Mouse (Mus musculus): ENCODE measurements around the gene Olfr545. TPM values are rescaled to one million over a fixed set of nuclear protein-coding genes. Genes with fewer than 3 reads are reported as not detected.

Olfr545 gene
- 0.20 TPM in 1 of 2 replicates, not detected in the other for polyA plus RNA-seq (2014; fragmentation: Nextera tagmentation; extraction: Ambion mirVana)

GRCm38 (mm10) chr7:102499473-102499872, at the start of gene Olfr545:
TSS of gene Olfr545 (minus strand) at chr7:102499573.
- H3K27ac ChIP-seq (replicated peaks; ENCODE audit: low read depth, low read length), result no peak within 1 kb of the TSS
- DNase-seq (no peak), ATAC-seq (ENCODE audit: low FRiP score, low TSS enrichment) (no peak)
- no peaks in the 10 kb centered on the region for H3K27me3 ChIP-seq (ENCODE audit: control insufficient read depth, insufficient read depth, low read length)
- no peaks in the 10 kb centered on the region for H3K36me3 ChIP-seq (ENCODE audit: control insufficient read depth, insufficient read depth, low read length)
- WGBS, result 75% methylated on average over 3 of the region's 3 CpGs
- H3K4me1 ChIP-seq (ENCODE audit: control insufficient read depth, insufficient read depth, low read length), result no peaks in the 10 kb centered on the region
- no peaks in the 10 kb centered on the region for H3K9me3 ChIP-seq (ENCODE audit: control insufficient read depth, low read length)
- H3K4me3 ChIP-seq (replicated peaks; ENCODE audit: low read depth, low read length), result no peak within 1 kb of the TSS
- H3K9ac ChIP-seq (replicated peaks; ENCODE audit: low read length), result no peak within 1 kb of the TSS
- H3K4me2 ChIP-seq (ENCODE audit: low read length), result no peak within 1 kb of the TSS

GRCm38 (mm10) chr7:102541251-102541650, 41.9 kb upstream of the Olfr545 start:
- DNase-seq (no peak), ATAC-seq (ENCODE audit: low FRiP score, low TSS enrichment) (no peak)
- Histone ChIP-seq H3K4me1 (ENCODE audit: control insufficient read depth, insufficient read depth, low read length) (no peaks in the 10 kb centered on the region), H3K36me3 (ENCODE audit: control insufficient read depth, insufficient read depth, low read length) (no peaks in the 10 kb centered on the region), H3K4me3 (replicated peaks; ENCODE audit: low read depth, low read length) (no peak overlapping the region), H3K27ac (replicated peaks; ENCODE audit: low read depth, low read length) (no peak overlapping the region), H3K27me3 (ENCODE audit: control insufficient read depth, insufficient read depth, low read length) (no peaks in the 10 kb centered on the region), H3K4me2 (ENCODE audit: low read length) (no peak overlapping the region), H3K9me3 (ENCODE audit: control insufficient read depth, low read length) (no peaks in the 10 kb centered on the region), H3K9ac (replicated peaks; ENCODE audit: low read length) (no peak overlapping the region)
- WGBS, result 70% methylated on average over 3 of the region's 3 CpGs

GRCm38 (mm10) chr7:102540596-102540995, 41.2 kb upstream of the Olfr545 start, which contains the start of gene Olfr548-ps1:
TSS of gene Olfr548-ps1 (plus strand) at chr7:102540896.
- no peaks in the 10 kb centered on the region for H3K27me3 ChIP-seq (ENCODE audit: control insufficient read depth, insufficient read depth, low read length)
- WGBS, result 88% methylated on average over 2 of the region's 2 CpGs

GRCm38 (mm10) chr7:102534449-102534848, 35.1 kb upstream of the Olfr545 start, which contains the start of gene Olfr547:
TSS of gene Olfr547 (plus strand) at chr7:102534749.
- WGBS, result 83% methylated on average over 1 of the region's 1 CpGs
- Histone ChIP-seq H3K4me1 (ENCODE audit: control insufficient read depth, insufficient read depth, low read length) (no peaks in the 10 kb centered on the region), H3K4me2 (ENCODE audit: low read length) (no peak within 1 kb of the TSS), H3K36me3 (ENCODE audit: control insufficient read depth, insufficient read depth, low read length) (no peaks in the 10 kb centered on the region), H3K9me3 (ENCODE audit: control insufficient read depth, low read length) (no peaks in the 10 kb centered on the region), H3K27ac (replicated peaks; ENCODE audit: low read depth, low read length) (no peak within 1 kb of the TSS), H3K9ac (replicated peaks; ENCODE audit: low read length) (no peak within 1 kb of the TSS), H3K4me3 (replicated peaks; ENCODE audit: low read depth, low read length) (no peak within 1 kb of the TSS), H3K27me3 (ENCODE audit: control insufficient read depth, insufficient read depth, low read length) (no peaks in the 10 kb centered on the region)
- DNase-seq, result no peak
- ATAC-seq (ENCODE audit: low FRiP score, low TSS enrichment), result no peak

More at GRCm38 (mm10) chr7:102540596-102540995, 41.2 kb upstream of the Olfr545 start, which contains the start of gene Olfr548-ps1:
- H3K9ac ChIP-seq (replicated peaks; ENCODE audit: low read length), result no peak within 1 kb of the TSS
- no peak for ATAC-seq (ENCODE audit: low FRiP score, low TSS enrichment)
- H3K4me2 ChIP-seq (ENCODE audit: low read length), result no peak within 1 kb of the TSS
- H3K27ac ChIP-seq (replicated peaks; ENCODE audit: low read depth, low read length), result no peak within 1 kb of the TSS
- no peak within 1 kb of the TSS for H3K4me3 ChIP-seq (replicated peaks; ENCODE audit: low read depth, low read length)
- no peaks in the 10 kb centered on the region for H3K9me3 ChIP-seq (ENCODE audit: control insufficient read depth, low read length)
- no peaks in the 10 kb centered on the region for H3K4me1 ChIP-seq (ENCODE audit: control insufficient read depth, insufficient read depth, low read length)
- no peaks in the 10 kb centered on the region for H3K36me3 ChIP-seq (ENCODE audit: control insufficient read depth, insufficient read depth, low read length)
- no peak for DNase-seq

- WGBS, result 93% methylated on average over 1 of the region's 1 CpGs
- H3K27me3 ChIP-seq (ENCODE audit: control insufficient read depth, insufficient read depth, low read length), result no peaks in the 10 kb centered on the region
- H3K9me3 ChIP-seq (ENCODE audit: control insufficient read depth, low read length), result no peaks in the 10 kb centered on the region
- H3K27ac ChIP-seq (replicated peaks; ENCODE audit: low read depth, low read length), result no peak overlapping the region
- no peak overlapping the region for H3K9ac ChIP-seq (replicated peaks; ENCODE audit: low read length)
- no peaks in the 10 kb centered on the region for H3K36me3 ChIP-seq (ENCODE audit: control insufficient read depth, insufficient read depth, low read length)
- no peak for ATAC-seq (ENCODE audit: low FRiP score, low TSS enrichment)
- no peak overlapping the region for H3K4me3 ChIP-seq (replicated peaks; ENCODE audit: low read depth, low read length)
- DNase-seq, result no peak
- H3K4me1 ChIP-seq (ENCODE audit: control insufficient read depth, insufficient read depth, low read length), result no peaks in the 10 kb centered on the region
- no peak overlapping the region for H3K4me2 ChIP-seq (ENCODE audit: low read length)
These were observed 29.7 kb upstream of the Olfr545 start for GRCm38 (mm10) chr7:102529052-102529451.

- Histone ChIP-seq H3K9ac (replicated peaks; ENCODE audit: low read length) (no peak overlapping the region), H3K4me3 (replicated peaks; ENCODE audit: low read depth, low read length) (no peak overlapping the region), H3K4me2 (ENCODE audit: low read length) (no peak overlapping the region), H3K36me3 (ENCODE audit: control insufficient read depth, insufficient read depth, low read length) (no peaks in the 10 kb centered on the region), H3K27me3 (ENCODE audit: control insufficient read depth, insufficient read depth, low read length) (no peaks in the 10 kb centered on the region), H3K9me3 (ENCODE audit: control insufficient read depth, low read length) (no peaks in the 10 kb centered on the region), H3K27ac (replicated peaks; ENCODE audit: low read depth, low read length) (no peak overlapping the region), H3K4me1 (ENCODE audit: control insufficient read depth, insufficient read depth, low read length) (0 out of 2 replicates have a peak, but pooled peaks cover 3% of the 10 kb centered on the region)
- ATAC-seq (ENCODE audit: low FRiP score, low TSS enrichment), result no peak
- DNase-seq, result peak; percentile 31
- WGBS, result 75% methylated on average over 2 of the region's 2 CpGs
These were observed 17.6 kb upstream of the Olfr545 start for GRCm38 (mm10) chr7:102517051-102517335.

GRCm38 (mm10) chr7:102516261-102517050, 17.1 kb upstream of the Olfr545 start:
- no peak overlapping the region for H3K4me2 ChIP-seq (ENCODE audit: low read length)
- peak; percentile 45 for DNase-seq
- no peak for ATAC-seq (ENCODE audit: low FRiP score, low TSS enrichment)
- 0 out of 2 replicates have a peak, but pooled peaks cover 3% of the 10 kb centered on the region for H3K4me1 ChIP-seq (ENCODE audit: control insufficient read depth, insufficient read depth, low read length)
- WGBS, result 76% methylated on average over 10 of the region's 10 CpGs
- no peak overlapping the region for H3K4me3 ChIP-seq (replicated peaks; ENCODE audit: low read depth, low read length)
- no peaks in the 10 kb centered on the region for H3K27me3 ChIP-seq (ENCODE audit: control insufficient read depth, insufficient read depth, low read length)
- H3K9ac ChIP-seq (replicated peaks; ENCODE audit: low read length), result no peak overlapping the region
- H3K27ac ChIP-seq (replicated peaks; ENCODE audit: low read depth, low read length), result no peak overlapping the region
- H3K36me3 ChIP-seq (ENCODE audit: control insufficient read depth, insufficient read depth, low read length), result no peaks in the 10 kb centered on the region
- H3K9me3 ChIP-seq (ENCODE audit: control insufficient read depth, low read length), result no peaks in the 10 kb centered on the region

GRCm38 (mm10) chr7:102514144-102514543, 14.8 kb upstream of the Olfr545 start:
- H3K27ac ChIP-seq (replicated peaks; ENCODE audit: low read depth, low read length), result no peak overlapping the region
- H3K9ac ChIP-seq (replicated peaks; ENCODE audit: low read length), result no peak overlapping the region
- 0 out of 2 replicates have a peak, but pooled peaks cover 3% of the 10 kb centered on the region for H3K4me1 ChIP-seq (ENCODE audit: control insufficient read depth, insufficient read depth, low read length)
- no peaks in the 10 kb centered on the region for H3K9me3 ChIP-seq (ENCODE audit: control insufficient read depth, low read length)
- H3K36me3 ChIP-seq (ENCODE audit: control insufficient read depth, insufficient read depth, low read length), result no peaks in the 10 kb centered on the region
- no peak for DNase-seq
- H3K4me3 ChIP-seq (replicated peaks; ENCODE audit: low read depth, low read length), result no peak overlapping the region
- H3K4me2 ChIP-seq (ENCODE audit: low read length), result no peak overlapping the region
- no peaks in the 10 kb centered on the region for H3K27me3 ChIP-seq (ENCODE audit: control insufficient read depth, insufficient read depth, low read length)
- 82% methylated on average over 4 of the region's 4 CpGs for WGBS
- no peak for ATAC-seq (ENCODE audit: low FRiP score, low TSS enrichment)
